Mouse (Mus musculus) testis, adult 2 months (tissue): ENCODE results near the gene Ptpre. TPM values are rescaled to one million over a fixed set of nuclear protein-coding genes. Genes with fewer than 3 reads are reported as not detected.

ENCODE experiments used
- H3K27ac ChIP-seq: fragments of 200-500 bp; 2 replicates; pipeline ENCODE4 v1.5.1; 2012; ENCODE audit warnings: low read depth, low read length; ENCODE audit not compliant: control insufficient read depth, insufficient read depth
- H3K27me3 ChIP-seq: fragments of 200-500 bp; 2 replicates; pipeline ENCODE4 v1.6.1; 2012; ENCODE audit warnings: mild to moderate bottlenecking, low read length, moderate library complexity; ENCODE audit not compliant: control insufficient read depth, insufficient read depth
- H3K36me3 ChIP-seq: fragments of 200-500 bp; 2 replicates; pipeline ENCODE4 v1.6.1; 2012; ENCODE audit warnings: mild to moderate bottlenecking, low read length; ENCODE audit not compliant: control insufficient read depth, insufficient read depth
- H3K4me1 ChIP-seq: fragments of 200-500 bp; 2 replicates; pipeline ENCODE4 v1.6.1; 2012; ENCODE audit warnings: low read length; ENCODE audit not compliant: control insufficient read depth, insufficient read depth
- H3K4me3 ChIP-seq: fragments of 200-500 bp; 2 replicates; pipeline ENCODE4 v1.5.1; 2012; ENCODE audit warnings: low read depth, mild to moderate bottlenecking, low read length, moderate library complexity, mixed read lengths; ENCODE audit not compliant: control insufficient read depth
- CTCF ChIP-seq: fragments of 200-500 bp; IDR thresholded peaks from 2 replicates; pipeline ENCODE4 v1.5.1; 2012; ENCODE audit warnings: low read depth, mild to moderate bottlenecking, inconsistent platforms, low read length, moderate library complexity; ENCODE audit not compliant: control insufficient read depth, insufficient read depth, insufficient replicate concordance
- POLR2A ChIP-seq: fragments of 200-500 bp; IDR thresholded peaks from 2 replicates; pipeline ENCODE4 v1.6.1; 2012; ENCODE audit warnings: low read depth, mild to moderate bottlenecking, inconsistent platforms, low read length, moderate library complexity; ENCODE audit not compliant: control insufficient read depth
- polyA plus RNA-seq: library from polyadenylated mRNA; depleted of rRNA; stranded (reverse); fragments of >200 nt; gene quantifications from 2 replicates; pipeline ENCODE4 v1.2.3, GENCODE M21; 2012

The Ptpre gene
- polyA plus RNA-seq, 1 experiment = 7.2 TPM

- Histone ChIP-seq H3K4me1 (no peaks in the 10 kb centered on the region), H3K36me3 (no peaks in the 10 kb centered on the region), H3K27me3 (no peaks in the 10 kb centered on the region), H3K4me3 (no peak overlapping the region), H3K27ac (no peak overlapping the region)
- TF ChIP-seq CTCF (no peak), POLR2A (no peak)
These were observed 28.7 kb upstream of the Ptpre start for GRCm38 (mm10) chr7:135508602-135509001.

- H3K27me3 ChIP-seq = no peaks in the 10 kb centered on the region
- no peaks in the 10 kb centered on the region for H3K4me1 ChIP-seq
- TF ChIP-seq CTCF (no peak), POLR2A (no peak)
- no peak overlapping the region for H3K4me3 ChIP-seq
- no peak overlapping the region for H3K27ac ChIP-seq
- no peaks in the 10 kb centered on the region for H3K36me3 ChIP-seq
These were observed 28.0 kb upstream of the Ptpre start for GRCm38 (mm10) chr7:135509272-135509671.

GRCm38 (mm10) chr7:135510431-135510830, 26.9 kb upstream of the Ptpre start:
- no peak for TF ChIP-seq POLR2A
- no peak for TF ChIP-seq CTCF
- Histone ChIP-seq H3K27me3 (no peaks in the 10 kb centered on the region), H3K36me3 (no peaks in the 10 kb centered on the region), H3K4me3 (no peak overlapping the region), H3K4me1 (no peaks in the 10 kb centered on the region), H3K27ac (no peak overlapping the region)

- no peak overlapping the region for H3K4me3 ChIP-seq
- no peak overlapping the region for H3K27ac ChIP-seq
- H3K27me3 ChIP-seq = no peaks in the 10 kb centered on the region
- no peaks in the 10 kb centered on the region for H3K4me1 ChIP-seq
- H3K36me3 ChIP-seq = no peaks in the 10 kb centered on the region
- TF ChIP-seq POLR2A (no peak), CTCF (no peak)
These were observed 25.6 kb upstream of the Ptpre start for GRCm38 (mm10) chr7:135511723-135512122.

GRCm38 (mm10) chr7:135517191-135517590, 20.1 kb upstream of the Ptpre start:
- Histone ChIP-seq H3K4me1 (no peaks in the 10 kb centered on the region), H3K36me3 (no peaks in the 10 kb centered on the region), H3K4me3 (no peak overlapping the region), H3K27ac (no peak overlapping the region), H3K27me3 (no peaks in the 10 kb centered on the region)
- no peak for TF ChIP-seq POLR2A
- TF ChIP-seq CTCF = no peak

GRCm38 (mm10) chr7:135520241-135520640, 17.0 kb upstream of the Ptpre start:
- Histone ChIP-seq H3K4me1 (no peaks in the 10 kb centered on the region), H3K27ac (no peak overlapping the region), H3K36me3 (no peaks in the 10 kb centered on the region), H3K27me3 (no peaks in the 10 kb centered on the region), H3K4me3 (no peak overlapping the region)
- TF ChIP-seq CTCF (no peak), POLR2A (no peak)

GRCm38 (mm10) chr7:135521755-135522512, 15.3 kb upstream of the Ptpre start:
- H3K4me1 ChIP-seq = no peaks in the 10 kb centered on the region

GRCm38 (mm10) chr7:135523981-135524380, 13.3 kb upstream of the Ptpre start:
- Histone ChIP-seq H3K27me3 (no peaks in the 10 kb centered on the region), H3K36me3 (no peaks in the 10 kb centered on the region), H3K27ac (no peak overlapping the region), H3K4me1 (no peaks in the 10 kb centered on the region), H3K4me3 (no peak overlapping the region)
- TF ChIP-seq POLR2A (no peak), CTCF (no peak)

More at GRCm38 (mm10) chr7:135521755-135522512, 15.3 kb upstream of the Ptpre start:
- Histone ChIP-seq H3K4me3 (no peak overlapping the region), H3K36me3 (no peaks in the 10 kb centered on the region), H3K27me3 (no peaks in the 10 kb centered on the region), H3K27ac (no peak overlapping the region)
- TF ChIP-seq CTCF (no peak), POLR2A (no peak)
